Mouse (Mus musculus): ENCODE measurements around the gene Cldn34c3.
"Not testable (repeated sequence)": the region's sequence is repeated elsewhere in the genome, so short reads cannot be mapped to it uniquely, and the experiment has no call there.

Gene Cldn34c3

GRCm38 (mm10) chrX:123793365-123793764 is at the start of gene Cldn34c3:
Gene Cldn34c3 (plus strand): TSS chrX:123793665.
- not testable (repeated sequence) for DNase-seq (ENCODE audit: low spot score in 2 of 2)

Data from frontal cortex, postnatal 36 days (tissue).